Mouse (Mus musculus): Measurements from ENCODE around the gene Kat6b.

Gene Kat6b

DNA sequence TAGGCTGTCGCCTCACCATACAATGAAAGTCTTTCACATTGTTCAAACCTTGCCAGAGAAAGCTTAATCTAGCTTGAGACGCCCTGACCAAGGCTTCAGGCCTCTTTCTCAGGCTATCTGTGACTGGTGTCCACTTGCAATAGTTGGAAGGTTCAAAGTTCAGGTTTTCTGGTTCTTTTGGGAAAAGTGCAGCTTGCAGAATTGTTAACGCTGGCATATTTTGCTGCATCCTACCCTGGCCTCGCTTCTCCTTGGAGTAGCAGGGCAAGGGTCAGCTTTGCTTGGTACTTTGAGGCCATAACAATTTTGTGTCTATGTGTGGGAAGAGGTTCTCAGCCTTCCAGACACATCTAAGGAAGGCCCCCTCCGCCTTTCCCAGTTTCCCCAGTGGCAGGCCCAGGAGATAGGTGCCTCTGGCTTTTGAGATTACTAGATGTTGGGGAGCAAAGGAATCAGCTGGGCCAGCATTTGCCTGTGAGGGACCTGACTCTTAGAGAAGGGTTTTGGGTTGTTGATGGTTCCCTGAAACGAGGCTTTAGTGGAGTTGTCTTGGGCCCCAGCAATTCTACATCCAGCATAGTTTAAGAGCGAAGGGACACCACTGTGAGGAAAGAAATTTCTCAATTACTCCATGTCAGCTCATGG, 215.1 kb downstream of the Kat6b start:
- in situ Hi-C loops (cut with MboI; ENCODE audit: low sequenced_read_pairs): no loop called here

DNA sequence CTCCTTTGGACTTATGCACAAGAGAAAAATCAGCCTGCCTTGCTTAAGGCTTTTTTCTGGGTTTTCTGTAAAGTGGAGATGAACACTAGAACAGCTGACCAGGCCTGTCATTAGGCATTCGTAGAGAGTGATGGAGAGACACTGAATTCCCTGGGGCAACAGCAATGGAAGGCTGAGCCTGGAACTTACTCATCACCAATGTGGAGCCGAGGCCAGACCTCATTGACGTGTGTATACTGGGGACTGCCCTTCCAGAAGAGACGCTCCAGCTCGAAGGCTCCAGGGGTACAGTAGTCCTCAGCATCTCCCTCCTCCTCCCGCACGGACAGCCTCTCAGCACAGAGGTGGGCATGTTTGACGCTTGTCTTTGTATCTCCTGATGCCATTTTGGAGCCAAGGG, 221.5 kb downstream of the Kat6b start:
- in situ Hi-C loops (cut with MboI; ENCODE audit: low sequenced_read_pairs): no loop called here

DNA sequence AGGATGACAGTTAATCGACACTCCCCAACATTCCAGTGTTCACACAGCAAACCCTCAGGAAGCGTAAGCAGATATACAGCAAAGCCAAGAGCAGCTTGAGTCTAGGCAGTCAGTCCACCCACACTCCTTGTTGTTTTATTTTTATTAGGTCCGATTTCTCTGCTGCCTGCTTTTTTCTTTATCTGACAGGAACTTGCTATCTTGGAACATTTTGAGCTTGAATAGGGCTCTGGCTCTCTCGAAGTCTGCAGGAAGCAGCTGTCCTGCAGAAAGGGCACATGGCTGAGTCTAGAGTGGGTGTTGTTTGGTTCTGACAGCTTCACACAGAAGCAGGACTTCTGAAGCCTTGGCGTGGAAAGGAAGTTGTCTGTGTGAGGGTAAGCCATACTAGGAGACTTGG, 222.0 kb downstream of the Kat6b start:
- in situ Hi-C loops (cut with MboI; ENCODE audit: low sequenced_read_pairs): no loop called here

DNA sequence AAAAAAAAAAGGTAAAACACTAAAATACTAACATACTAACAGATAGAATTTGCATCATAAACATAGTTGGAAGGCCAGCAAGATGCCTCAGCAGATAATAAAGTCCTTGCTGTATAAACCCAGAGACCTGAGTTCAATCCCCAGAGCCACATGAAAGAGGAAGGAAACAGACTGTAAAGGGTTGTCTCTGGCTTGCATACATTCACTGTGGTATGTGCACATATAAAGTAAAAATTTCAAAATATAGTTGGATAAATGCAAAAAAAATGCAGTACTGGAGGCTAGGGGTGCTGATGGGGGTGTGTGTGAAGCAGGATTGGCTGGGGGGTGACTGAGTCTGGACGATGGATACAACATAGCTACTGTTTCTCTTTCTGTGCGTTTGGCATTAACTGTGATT, 224.2 kb downstream of the Kat6b start:
- in situ Hi-C loops (cut with MboI; ENCODE audit: low sequenced_read_pairs): no loop called here

DNA sequence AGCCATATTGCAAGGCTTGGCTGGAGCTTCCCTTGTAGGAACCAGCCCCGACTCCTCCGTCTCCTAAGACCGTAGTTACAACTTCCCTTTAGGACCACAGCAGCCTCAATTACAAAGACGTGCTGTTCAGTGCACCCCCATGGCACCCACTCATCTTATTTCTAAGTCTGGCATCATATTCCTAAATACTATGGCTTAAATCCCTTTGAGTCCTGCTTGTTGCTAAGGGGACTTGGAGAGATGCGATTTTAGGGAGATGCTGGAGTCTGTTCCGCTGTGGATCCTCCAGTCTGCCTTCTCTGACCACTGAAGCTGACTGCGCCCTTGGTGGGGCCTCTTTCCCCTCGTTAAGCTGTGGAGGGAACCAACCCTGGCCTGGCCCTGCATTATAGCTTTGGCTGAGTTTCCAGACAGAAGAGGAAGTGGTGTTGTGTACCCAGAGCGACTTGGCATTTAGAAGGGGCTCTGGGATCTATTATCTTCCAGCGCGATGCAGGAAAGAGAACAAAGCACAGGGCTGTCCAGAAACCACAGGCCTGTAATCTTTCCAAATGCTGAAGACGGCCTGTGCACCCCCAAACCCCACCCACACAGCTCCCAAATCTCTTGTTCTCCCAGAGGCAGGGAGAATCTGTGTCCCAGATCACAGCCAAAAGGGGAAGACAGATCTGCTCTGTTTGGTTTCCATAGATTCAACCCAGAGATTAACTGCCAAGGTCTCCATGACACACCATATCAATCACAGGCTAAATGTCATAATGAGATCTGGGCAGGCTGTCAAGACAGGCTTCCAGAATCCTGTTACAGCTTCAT, 225.7 kb downstream of the Kat6b start:
- in situ Hi-C loops (cut with MboI; ENCODE audit: low sequenced_read_pairs): no loop called here

DNA sequence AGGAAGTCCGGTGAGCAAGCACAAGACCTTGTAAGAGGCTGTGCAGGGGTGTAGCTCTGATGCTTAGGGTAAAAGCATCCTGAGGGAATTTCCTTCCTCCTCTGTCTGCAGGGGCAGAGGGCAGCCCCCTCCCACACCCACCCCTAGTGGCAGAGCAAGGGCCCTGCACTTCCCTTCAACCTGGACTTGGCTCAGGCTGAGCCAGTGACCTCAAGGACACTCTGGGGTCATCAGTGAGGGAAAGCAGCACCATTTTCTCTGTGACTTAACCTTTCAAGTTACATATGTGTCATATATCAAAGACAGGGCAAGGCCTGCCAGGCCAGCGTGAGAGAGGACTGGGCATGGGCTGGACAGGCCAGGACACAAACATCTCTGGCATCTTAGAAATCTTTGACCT, 228.3 kb downstream of the Kat6b start:
- in situ Hi-C loops (cut with MboI; ENCODE audit: low sequenced_read_pairs): no loop called here

DNA sequence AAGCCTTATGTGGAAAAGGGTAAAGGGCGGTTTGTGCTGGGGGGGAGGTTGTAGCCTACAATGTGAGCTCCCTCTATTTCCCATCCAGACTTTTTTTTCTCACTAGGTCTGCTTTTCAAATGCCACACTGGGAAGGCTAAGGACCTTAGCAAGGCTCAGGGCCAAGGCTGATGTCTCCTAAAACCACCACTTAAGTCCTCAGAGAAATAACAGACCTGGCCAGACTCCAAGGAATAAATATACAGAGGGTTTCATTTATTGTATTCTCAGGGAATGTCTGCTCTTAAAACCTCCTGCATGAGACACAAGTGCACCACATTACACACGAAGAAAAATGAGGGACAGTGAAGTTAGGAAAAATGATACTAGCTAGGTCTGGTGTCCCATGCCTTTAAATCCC, 230.0 kb downstream of the Kat6b start:
- in situ Hi-C loops (cut with MboI; ENCODE audit: low sequenced_read_pairs): no loop called here

DNA sequence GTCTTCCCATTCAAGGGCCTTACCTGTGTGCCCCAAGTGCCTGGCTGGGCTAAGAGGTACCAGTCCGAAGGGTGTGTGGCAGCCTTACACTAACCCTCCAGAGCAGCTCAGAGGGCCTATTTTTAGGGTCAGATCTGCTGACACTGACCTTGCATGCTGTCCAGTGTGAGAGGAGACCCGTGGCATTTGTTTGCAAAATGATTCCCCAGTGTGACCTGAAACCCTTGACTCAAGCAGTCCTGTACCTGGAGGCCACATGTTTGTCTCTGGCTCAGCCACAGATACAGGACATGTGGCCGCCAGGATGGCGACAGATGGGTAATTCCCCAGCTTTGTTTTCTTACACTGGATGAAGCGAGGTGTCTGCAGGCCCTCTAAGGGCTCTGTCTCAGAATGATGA, 233.3 kb downstream of the Kat6b start, which contains the start of gene Dupd1:
Dupd1 (minus strand) TSS at position 91 of the 400 bp plus-strand sequence.
- in situ Hi-C loops (cut with MboI; ENCODE audit: low sequenced_read_pairs): no loop called here

DNA sequence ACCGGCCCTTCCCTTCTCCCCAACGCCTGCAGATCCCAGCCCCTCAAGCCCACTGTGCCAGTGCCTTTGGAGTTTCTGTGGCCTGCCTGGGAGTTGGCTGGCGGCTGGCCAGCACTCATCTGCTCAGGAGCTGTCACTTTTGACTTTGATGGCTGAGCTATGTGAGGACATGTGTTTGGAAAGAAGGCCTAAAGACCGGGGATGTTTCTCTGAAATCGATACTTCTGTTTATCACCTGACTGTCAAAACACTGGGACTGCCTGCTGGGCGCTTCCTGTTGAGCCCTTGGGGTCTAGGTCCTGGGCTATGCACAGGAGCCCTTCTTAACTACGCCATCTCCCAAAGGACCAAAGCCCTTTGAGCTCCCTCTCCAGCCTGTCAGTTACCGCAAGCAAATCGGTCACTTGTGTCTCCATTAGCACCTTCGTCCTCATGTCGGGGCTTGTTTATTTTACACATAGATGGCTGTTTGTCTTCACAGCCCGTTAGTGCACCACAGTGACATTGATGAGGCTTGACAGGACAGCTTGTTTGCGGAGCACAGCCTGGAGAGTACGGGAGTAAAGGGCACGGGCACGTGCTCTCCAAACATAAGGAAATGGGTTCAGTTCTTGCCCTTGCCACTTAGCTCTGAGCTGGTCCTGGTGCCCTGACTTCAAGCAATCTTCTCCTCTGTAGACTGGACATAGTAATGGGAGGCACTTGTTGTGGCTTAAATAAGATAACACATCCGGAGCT, 238.6 kb downstream of the Kat6b start:
- in situ Hi-C loops (cut with MboI; ENCODE audit: low sequenced_read_pairs): no loop called here

DNA sequence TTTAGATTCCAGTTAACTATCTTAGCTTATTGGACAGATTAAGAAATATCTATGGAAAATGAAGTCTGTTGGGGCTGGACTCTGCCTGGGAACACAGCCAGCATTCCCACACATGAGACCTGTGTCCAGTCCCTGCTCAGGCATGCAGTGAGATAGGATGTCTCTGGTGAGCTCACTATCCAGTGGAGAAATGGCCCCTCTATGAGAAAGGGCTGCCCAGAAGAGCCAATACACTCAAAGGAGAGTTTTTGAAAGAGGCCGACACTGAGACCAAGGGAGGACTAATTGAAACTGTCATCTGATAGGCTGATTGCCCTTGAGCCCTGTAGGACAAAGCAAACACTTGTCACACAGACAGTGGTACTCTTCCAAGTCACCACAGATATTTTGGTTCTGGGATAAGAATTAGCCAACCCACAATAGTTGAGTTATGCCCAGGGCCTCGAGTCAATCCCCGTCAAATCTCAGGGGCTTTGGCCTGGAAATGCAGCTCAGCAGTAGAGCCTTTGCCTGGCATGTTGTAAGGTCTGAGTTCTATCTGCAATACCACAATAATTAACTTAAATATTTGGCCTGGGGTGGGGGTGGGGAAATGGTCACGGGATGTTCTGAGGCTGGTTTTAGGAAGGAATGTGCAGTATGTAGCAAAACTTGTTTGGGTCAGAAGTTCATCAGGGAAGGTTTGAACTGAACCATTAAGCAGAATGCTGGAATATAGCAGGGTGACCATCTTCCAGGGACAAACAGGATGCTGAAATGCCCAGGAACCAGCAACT, 239.4 kb downstream of the Kat6b start:
- in situ Hi-C loops (cut with MboI; ENCODE audit: low sequenced_read_pairs): no loop called here
